Mouse (Mus musculus) monocyte, adult 2 months (primary cell): Measurements from ENCODE around the gene C1qbp.

Source experiments
- DNase-seq, 2 experiments: peaks; one replicate each; pipeline ENCODE4 v3.0.0; 2022; ENCODE audit warnings: low spot score in 2 of 2, low read depth in 1 of 2

The C1qbp gene

DNA sequence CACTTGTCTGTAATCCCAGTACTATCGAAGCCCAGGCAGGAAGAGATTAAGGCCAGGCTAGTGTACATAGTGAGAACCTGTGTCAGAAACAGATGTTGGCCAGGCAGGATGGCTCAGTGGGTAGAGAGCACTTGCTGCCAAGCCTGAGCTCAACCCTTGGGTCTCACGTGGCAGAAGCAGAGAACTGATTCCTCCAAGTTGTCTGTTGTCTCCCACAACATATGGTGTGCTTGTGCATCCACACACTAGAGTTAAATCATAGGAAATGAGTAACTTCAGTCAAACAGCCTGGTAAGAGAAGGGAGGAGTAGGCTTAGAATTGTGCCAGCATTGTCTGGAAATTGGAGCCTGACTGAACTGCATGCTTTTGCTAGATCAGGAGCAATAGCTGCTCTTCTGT lies 7.6 kb downstream of the C1qbp start:
- DNase-seq: no peak

GRCm38 (mm10) chr11:70973947-70974346 lies 8.9 kb downstream of the C1qbp start:
- DNase-seq: no peak

DNA sequence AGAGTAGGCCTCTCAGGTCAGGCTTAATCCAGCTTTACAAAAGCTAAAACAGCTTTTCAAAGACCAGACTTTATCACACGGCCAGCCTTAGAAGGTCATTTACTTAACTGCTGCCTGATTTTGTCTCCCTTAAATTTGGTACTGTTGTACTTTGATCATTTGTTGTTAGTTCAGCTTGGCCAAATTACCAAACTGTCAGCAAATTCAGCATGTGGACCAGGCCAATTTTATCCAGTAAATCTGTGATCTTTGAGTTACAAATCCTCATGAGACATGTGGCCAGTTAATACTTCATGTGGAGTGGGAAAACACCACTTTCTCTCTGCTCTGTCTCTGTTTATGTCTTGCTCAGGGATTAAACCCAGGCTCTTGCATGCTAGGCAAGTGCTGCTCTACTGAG lies 10.2 kb downstream of the C1qbp start:
- DNase-seq: no peak

DNA sequence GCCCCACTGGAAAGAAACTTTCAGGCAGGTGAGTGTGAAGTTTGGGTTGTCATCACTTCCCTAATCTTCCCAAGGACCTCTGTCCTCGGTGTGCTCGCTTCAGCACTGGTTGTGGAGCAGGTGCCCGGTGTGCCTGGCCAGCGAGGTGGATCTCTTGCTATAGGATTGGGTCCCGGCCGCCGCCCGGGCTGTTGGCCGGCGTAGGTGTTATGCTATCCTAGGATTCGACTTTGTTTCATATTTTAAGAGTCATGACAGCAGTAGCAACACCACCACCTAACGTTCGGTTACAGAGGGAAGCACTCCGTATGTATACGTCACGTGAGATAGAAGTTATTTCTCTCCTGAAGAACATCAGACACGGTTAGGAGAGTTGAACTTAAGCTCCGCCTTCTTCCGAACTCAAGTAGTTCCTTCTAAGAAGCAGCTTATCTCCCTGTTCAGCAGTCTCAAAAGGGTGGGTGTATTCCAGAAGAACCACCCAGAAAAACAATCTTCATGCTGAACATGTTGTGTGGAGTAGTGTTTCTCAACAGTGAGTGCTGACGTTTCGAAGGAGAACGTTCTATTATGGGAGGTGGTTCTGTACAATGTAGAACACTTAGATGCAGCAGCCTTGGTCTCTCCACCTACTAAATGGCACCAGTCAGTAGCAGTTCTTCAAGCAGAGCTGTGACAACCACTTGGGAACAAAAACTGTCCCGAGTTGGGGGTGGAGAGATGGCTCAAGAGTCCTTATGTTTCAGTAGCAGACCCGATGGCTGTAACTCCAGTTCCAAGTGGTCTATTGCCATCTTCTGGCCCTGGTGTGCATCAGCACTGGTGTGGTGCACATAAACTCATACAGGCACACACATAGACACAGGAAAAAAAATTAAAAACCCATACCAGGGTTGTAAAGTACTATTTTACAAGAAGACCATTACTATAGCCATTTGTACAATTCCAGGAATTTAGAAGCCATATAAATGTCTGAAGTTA lies 12.0 kb downstream of the C1qbp start:
- DNase-seq: no peak

- peak; percentile 80 to 83 for DNase-seq
Measured at GRCm38 (mm10) chr11:70969821-70970559, 12.8 kb downstream of the C1qbp start, which contains the start of the genes Nup88 and Rpain. TSS of gene Nup88 (minus strand) at chr11:70969973. TSS of gene Rpain (plus strand) at chr11:70970213.

- DNase-seq: no peak
Measured at GRCm38 (mm10) chr11:70969271-70969794, 13.5 kb downstream of the C1qbp start.

- DNase-seq: no peak
Measured at GRCm38 (mm10) chr11:70964222-70964907, 18.5 kb downstream of the C1qbp start.

DNA sequence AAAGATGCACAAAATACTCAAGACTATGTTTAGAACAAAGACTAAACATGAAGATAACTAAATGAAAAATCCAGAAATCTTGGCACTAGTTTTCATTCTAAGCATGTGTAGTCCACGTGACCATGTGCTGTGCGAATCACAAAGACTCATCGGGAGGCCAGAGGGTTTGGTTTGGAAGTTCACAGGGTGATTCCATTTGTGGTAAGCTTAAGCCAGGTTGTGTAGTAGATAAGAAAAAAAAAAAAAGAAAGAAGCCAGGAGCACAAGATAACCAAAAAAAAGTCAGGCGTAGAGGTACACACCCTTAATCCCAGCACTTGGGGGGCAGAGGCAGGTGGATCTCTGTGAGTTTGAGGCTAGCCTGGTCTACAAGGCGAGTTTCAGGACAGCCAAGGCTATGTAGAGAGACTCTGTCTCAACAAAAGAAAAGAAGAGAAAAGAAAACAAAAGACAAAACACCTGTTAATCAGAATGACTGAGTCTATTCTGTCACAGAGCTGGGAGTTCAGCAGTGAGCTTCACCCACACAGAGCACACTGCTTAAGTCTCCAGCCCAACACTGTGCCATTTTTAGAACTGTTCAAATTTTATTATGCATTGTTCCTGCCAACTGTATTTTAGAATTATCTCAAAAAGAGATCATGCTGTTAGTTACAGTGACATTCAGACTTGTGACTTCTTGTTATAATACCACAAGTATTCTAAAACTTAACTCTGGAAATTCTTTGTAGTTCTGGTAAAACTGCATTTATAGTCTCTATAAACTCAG lies 21.9 kb downstream of the C1qbp start:
- DNase-seq: no peak

GRCm38 (mm10) chr11:70954711-70955110 lies 28.1 kb downstream of the C1qbp start:
- DNase-seq: no peak

DNA sequence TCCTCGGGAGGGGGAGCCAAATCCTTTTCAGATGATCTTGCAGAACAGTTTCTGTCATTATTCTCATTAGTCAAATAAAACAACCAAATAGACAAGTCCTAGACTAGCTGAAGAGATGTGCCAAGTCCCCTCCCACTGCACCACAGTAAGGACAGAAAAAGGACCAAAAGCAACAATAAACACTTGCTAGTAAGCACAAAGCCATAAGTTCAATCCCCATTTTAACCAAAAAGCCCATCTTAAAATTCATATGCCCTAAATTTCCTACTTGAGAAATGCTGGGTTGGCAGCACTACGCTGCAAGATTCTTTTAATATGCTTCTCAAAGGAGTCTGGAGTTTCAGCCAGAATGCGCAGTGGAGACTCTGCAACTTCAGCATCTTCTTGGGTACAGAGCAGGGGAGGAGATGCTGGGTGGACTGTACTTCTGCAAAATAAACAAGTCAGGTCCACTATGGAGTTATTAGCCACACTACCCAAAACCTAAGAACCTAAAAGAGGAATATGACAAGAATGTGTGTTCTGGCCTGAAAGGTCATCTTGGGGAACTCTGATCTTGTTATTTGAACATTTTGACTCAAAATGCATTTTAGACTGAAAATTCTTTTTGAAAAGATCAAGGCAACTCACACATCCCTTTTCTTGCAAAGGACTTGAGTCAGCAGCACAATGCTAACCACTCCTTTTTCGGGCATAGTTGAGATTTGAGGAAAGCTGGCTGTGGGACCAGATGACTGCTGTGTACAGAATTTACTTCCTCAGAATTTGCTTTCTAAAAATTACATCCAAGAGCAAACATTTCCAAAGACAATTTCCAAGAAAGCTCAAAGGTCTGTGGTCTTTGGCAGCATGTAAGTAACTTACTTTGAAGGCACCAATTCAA lies 37.6 kb downstream of the C1qbp start:
- no peak for DNase-seq

DNA sequence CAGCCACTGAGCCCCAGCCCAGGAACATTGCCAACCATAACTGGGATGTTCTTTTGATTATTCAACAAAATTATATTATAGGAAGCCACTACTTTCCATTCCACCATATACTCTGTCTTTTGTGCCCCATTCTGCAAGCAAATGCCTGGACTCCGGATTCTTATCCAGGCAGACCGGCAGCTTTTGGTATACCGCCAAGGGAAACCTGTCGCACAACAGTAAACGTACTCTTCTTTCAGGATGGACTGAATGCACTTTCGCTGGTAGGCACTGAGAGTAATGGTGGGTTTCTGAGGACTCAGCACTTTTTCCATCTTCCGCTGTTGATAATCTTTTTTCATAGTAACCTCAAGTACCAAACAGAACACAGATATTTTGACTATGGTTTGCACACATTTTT lies 39.2 kb downstream of the C1qbp start:
- DNase-seq: no peak

DNA sequence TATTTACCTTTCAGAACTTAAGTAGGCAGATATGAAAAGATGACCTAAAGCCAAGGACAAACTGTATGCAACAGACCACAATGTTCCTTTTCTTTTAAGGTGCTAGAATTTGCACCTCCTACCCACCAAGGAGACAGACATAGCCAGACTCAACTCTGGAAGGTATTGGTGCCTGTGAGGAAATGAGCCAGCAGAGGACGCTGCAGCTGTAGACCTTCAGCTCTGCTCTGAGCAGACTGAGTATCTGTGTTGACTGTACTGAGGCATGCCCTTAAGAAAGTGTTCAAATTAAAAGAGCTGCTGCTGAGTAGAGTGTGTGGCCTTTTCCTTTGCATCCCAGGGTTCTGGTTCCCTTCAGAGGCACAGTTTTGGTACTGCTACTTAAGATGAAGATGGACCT lies 40.2 kb downstream of the C1qbp start:
- no peak for DNase-seq

GRCm38 (mm10) chr11:70935316-70935715 lies 47.5 kb downstream of the C1qbp start:
- DNase-seq: no peak

- DNase-seq: no peak
Measured at GRCm38 (mm10) chr11:70931461-70931860, 51.4 kb downstream of the C1qbp start.
